Mouse (Mus musculus) megakaryocyte-erythroid progenitor cell, adult 5-6 weeks (primary cell): Measurements from ENCODE around the gene Hsph1. TPM values are rescaled to one million over a fixed set of nuclear protein-coding genes. Genes with fewer than 3 reads are reported as not detected.

Source experiments
- ATAC-seq: replicated peaks from 2 replicates; pipeline ENCODE4 v1.8.0; 2016; ENCODE audit warnings: mild to moderate bottlenecking, inconsistent platforms; ENCODE audit not compliant: severe bottlenecking, poor library complexity, low FRiP score, low TSS enrichment
- total RNA-seq, 2 experiments: library from RNA; stranded (forward) in 1 of 2; stranded (reverse) in 1 of 2; fragments of 200-1000, 215-1000 nt in 1 of 2; fragments of >200 nt in 1 of 2; fragmentation: Nextera tagmentation in 1 of 2; gene quantifications; 2 replicates each; pipeline ENCODE4 v1.2.3; 2014 to 2017

Hsph1 gene
- total RNA-seq, 2 experiments from 2014 or later: 104 to 136 TPM

DNA sequence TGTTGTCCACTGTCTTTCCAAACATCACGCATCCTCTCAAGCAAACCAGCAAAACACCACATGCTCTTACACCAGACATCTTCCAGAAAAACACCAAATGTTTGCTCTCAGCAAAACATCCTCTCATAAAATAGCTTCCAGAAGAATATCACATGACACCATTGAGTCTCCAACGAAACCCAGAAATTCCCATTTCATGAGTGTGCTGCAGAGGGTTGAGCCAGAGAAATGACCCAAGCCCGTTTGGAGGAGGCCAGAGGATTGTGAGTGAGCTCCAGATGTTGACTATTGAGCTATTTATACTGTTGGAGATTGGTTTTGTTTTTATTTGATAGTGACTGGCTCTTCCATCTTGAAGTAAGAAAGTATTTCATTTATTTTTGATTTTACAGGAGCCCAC is 32.9 kb downstream of the Hsph1 start:
- no peak for ATAC-seq

DNA sequence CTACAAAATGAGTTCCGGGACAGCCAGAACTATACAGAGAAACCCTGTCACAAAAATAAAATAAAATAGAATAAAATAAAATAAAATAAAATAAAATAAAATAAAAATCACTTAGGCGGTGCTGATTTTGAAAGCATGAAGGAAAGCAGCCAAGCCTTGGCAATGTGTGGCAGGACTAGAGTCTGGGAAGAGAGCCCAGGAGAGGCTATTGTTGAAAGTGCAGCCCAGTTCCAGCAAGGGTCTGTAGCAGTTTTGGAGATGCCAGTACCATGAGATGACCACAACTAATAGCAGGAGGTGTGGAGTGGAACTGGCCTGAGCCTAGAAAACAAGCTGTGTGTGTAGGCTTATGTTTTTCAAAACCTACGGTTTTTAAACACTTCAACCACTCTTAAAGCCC is 34.2 kb downstream of the Hsph1 start:
- no peak for ATAC-seq

DNA sequence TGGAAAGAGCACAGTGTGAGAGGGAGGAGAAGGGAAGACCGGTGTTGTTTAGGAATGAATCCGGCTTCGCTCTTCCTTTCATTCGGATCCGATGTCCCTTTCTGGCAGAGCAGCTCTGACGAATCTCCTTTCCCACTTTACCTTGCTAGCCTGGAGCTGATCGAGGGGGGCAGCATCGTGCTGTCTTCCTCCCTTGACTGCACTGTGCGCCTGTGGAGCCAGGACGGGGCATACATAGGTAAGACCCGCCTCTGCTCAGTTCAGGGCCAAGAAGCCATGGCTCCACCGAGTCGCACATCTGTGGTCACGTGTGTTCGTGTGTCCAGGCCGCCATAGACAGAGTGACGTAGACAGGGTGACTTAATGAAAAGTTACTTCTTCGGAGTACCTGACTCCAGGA is 38.8 kb downstream of the Hsph1 start:
- ATAC-seq: no peak

DNA sequence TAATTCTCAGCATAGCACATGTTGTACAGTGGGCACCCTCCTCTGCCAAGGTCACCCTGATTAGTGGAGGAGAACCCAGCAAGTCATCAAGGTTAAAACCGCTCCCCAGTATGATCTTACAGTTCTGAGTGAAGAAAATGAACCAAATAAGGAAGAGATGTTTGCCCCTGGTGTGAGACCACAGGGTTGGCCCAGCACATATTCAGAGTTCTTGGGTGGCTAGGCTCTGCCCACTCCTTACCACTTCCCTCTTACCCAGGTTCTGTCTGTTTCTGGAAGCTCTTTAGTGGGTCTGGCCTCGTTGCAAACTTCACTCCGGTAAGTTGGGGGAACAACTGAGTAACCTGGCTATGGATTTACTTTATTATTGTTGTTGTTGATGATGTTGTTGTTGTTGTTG is 42.0 kb downstream of the Hsph1 start:
- ATAC-seq: no peak

DNA sequence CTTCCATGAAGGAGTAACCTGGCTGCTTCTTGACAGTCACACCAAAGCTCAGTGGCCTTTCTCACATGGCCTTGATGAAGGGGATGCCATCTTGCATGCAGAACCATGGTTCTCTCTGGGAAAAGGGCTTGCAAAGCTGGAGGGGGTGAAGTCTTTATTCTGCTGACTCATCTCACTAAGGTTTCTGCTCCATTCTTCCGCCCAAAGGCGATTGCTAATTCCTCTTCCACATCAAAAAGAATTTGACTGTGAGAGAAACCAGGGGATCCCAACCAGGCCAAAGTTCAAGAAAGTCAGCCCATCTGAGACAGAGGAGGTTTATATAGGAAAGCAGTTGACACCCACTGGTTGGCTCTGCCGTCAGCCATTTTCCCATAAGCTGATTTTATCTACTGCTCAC is 46.2 kb downstream of the Hsph1 start:
- ATAC-seq: no peak

DNA sequence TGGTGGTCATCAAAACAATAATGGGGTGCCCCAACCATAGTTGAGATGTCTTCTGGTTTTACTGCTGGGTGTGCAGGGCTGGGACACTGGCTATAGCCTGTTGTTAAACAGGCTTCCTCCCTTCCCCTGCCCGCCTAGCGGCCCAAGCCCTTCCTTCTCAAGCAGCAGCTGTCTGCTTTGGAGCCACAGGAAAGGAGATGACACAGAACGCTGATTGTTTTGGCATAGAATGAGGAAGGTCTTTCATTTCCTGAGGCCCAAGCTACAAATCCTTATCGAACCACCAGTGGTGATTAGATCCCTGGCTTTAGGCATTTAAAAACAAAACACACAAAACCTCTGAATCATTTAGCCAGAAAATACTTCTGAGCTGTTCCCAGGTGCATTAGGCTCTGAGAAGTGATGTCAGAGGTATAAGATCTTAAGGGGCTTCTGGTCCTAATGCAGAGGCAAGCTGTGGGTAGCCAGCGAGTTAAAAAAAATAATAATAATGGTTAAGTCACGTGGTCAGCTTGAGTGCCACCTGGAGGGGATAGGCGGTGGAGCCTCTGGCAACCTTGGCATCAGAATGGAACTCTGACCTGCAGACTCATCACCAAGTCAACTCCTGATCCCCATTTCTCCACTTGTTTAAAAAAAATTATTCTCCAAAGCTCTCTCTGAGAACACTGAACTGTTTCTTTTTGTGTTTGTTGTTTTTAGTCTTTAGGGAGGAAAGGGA is 47.2 kb downstream of the Hsph1 start:
- ATAC-seq: no peak; the same call in 1 of the 2 replicates

DNA sequence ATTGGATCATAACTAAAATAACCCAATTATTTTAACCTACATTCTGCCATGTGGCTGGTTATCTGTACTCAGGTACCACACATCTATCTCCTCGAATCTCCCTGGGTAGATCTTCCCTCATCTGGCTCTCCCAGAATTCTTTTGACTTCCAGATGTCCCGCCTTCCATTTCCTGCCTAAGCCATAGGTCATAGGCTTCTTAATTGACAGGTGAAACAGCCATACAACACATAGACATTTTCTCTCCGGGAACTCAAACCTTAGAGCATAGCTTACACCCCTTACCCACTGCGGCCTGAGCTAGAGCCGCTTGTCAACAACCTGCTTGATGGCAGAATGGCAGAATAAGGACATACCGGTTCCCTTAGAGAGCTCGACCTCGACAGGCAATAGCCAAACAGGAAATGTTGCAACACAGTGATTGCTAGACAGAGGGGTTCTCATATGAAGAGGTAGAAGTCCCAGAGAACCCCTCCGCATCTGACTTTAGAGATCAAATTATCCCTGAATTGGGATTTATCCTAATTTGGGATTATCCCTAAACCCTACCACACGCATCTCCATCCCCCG is 48.8 kb downstream of the Hsph1 start:
- ATAC-seq: no peak

DNA sequence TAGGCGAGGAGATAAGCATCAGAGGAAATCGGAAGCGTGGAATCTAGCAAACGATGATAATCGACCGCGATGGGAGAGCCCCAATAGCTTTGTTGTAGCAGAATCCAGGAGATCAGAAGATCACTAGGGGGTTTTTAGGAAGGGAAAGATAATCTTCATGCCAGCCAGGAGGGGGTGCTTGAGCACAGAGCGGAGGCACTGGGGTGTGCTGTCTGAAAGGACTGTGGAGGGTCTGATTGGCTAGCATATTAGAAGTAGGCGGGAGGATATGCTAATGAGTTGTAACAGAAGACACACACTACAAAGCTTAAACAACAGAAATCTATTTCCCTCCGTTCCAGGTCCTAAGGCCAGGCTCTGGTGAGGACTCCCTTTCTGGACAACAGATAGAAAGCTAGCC is 50.3 kb downstream of the Hsph1 start:
- peak; percentile 71 for ATAC-seq

DNA sequence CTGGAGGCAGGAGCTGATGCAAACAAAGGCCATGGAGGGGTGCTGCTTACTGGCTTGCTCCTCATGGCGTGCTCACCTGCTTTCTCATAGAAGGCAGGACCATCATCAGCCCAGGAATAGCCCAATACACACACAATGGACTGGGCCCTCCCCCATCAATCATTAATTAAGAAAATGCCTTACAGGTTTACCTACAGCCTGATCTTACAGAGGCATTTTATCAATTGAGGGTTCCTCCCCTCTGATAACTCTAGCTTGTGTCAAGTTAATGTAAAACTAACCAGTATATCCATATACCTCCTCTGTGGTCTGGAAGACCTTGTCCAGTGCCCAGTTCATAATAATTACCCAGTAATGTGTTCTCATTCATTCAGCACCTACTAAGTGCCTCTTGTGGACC is 50.9 kb downstream of the Hsph1 start:
- no peak for ATAC-seq

DNA sequence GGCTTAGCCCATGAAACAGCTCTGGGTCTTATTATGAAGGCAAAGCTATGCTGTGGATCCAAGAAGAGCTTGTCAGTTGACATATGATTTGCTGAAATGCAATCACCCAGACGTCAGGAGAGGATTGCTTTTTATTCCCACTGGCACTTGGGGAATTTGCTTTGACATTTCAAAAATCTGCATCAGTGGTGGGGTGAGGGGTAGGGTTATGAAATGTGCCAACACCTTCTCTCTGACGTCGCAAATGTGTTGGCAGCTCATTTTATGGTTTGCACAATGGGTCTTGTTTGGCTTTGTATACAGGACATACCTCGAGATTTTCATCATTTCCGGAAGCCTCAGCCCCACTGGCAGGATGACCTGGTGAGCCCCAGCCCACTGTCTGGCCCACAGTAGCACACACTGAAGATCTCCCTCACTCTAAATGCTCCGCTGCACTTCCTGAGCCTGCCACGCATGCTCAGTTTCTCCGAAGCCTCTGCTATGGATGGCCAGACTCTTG is 52.0 kb downstream of the Hsph1 start:
- no peak for ATAC-seq

DNA sequence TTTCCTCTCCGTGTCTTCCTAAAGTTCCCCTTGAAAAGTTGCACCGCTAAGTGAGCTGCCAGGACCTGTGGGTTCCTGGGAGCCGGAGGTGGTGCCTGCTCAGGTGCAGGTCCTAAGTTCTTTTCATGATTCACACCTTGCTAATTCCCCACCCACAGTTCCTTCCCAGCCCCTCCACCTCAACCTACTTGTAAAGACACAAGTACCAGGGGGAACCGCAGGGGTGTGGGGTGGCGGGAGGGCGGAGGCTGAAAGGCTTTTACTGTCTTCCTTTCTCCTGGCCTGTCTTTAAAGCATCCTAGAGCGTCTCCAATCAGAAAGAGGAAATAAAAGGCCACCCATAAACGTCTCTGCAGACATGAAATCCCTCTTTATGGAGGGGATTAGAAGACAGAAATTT is 52.7 kb downstream of the Hsph1 start:
- ATAC-seq: no peak

DNA sequence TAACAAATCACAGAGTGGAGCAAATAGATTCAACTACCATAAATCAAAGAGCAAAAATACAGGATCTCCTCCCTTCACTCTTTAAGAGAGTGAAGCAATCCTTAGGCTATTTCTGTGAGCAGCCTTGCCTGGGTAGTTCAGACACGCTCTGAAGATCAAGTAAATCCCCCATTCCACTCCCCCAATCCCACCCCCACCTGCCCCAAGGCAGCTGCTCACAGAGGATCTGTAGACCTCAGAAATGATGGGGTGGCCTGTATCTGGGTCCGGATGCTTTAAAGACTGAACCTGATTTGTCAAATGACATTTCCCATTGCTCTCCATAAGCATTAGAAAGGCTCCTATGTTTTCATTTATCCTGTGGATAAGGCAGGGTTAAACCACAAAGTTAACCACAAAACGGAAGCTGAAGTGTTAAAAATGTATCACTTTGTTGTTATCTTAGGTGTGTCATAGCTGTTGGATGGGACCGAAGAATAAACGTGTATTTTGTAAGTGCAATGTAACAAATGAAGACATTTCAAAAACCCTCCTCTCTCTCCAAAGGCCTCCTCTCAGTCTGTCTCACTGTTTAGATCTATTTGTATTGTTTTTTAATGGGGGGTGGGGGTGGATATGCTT is 53.4 kb downstream of the Hsph1 start:
- ATAC-seq: no peak

DNA sequence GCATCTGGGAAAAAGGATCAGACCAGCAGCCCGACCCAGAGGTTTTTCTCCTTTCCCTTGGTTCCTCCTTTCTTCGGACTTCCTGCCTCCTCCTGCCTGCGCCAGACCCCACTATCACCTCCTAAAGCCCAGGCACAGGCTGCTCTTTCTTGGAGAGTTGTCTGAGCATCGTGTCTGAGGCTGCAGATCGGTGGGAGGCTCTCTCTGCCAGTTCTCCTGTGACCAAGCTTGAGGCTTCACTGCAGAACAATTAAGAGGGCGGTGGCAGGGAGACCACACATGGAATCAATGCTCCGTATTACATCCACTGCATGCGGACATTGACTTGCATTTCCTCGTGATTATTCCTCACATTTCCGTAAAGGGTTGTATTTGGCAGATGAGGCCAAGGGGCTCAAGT is 58.7 kb downstream of the Hsph1 start:
- ATAC-seq: no peak

DNA sequence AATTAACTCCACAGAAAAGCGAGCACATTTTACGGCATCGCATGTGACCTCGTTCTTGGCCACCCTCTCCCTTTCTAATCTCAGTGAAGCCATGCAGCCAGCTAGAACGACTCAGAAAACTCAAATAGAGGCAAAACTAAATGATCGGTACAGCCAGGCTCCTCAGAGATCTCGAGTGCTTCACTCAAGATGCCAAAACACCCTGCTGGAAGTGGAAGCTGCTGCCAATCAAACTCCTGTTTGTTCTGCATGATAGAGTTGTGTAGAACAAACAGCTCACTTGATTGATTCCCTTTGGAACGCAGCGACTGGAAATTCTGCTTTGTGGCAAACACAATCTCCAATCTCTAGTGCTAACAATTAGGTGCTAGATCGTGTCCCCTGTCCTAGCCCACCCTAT is 59.2 kb downstream of the Hsph1 start:
- no peak for ATAC-seq

DNA sequence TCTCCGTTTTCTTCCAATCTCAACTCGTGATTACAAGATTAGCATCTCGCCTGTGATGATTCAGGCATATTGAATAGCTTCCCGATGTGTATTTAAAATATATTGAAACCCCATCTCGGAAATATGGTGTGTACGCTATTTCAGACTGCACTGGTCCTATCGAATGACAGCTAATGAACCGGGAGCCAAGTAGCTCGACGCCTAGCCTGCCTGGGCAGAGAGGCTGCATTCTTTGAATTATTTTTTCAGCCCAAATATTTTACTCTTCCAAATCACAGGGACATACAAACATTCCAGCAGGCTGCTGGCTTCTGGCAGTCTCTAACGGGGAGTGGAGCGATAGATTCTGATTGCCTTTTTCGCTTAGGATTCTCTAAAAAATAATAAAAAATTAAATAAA is 67.2 kb downstream of the Hsph1 start:
- no peak for ATAC-seq

DNA sequence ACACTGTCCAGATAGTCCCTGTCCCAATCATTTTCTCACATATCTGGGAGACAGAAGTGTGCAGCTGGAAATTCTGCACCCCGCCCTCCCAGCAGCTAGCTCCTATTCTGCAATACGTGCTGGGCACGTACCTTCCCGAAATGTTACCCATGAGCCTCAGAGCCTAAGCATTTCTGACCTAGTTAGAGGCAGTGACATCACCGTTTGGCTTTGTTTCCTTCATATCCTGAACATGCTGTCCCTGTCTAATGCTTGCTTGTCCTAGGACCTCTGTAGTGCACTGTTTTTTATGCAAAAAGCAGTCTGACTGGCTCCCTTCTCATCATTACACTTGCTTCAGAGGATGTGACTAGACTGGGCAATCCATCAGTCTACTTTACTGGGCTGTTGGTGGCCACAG is 69.2 kb downstream of the Hsph1 start:
- ATAC-seq: no peak

DNA sequence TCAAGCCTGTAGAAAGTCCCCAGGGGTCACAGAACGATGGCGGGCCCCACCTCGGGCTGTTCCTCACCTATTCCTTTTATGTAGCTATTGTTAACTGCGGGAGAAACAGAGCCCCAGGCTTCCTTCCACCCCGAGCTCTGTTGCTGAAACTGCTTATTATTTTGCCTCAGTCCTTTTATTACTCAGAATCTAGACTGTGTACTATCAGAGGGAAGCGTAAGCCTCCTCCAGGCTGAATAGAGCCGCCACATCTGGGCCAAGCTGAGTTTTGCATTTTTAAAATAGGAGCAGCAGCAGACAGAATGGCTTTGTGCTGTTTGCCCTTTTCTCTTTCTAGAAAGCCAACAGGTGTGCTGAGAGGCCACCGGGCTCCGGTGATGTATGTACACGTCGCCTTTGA is 70.2 kb downstream of the Hsph1 start:
- ATAC-seq: no peak
